Mouse (Mus musculus) heart, postnatal 14 days (tissue): ENCODE measurements around the gene Aldh1a7. TPM values are rescaled to one million over a fixed set of nuclear protein-coding genes. Genes with fewer than 3 reads are reported as not detected.

ENCODE experiments used
- DNase-seq, 2 experiments: peaks; one replicate each; pipeline ENCODE4 v3.0.0; 2021 to 2022
- intact Hi-C: fragments of 180-260 bp; cut with DNase I; formaldehyde crosslinking; loops from one replicate; pipeline ENCODE4 v1.15.1; 2025
- long read RNA-seq, 2 experiments: library from polyadenylated mRNA; stranded (forward); transcript quantifications; one replicate each; pipeline ENCODE4 v2.0.0; 2021
- total RNA-seq, 2 experiments: library from RNA; stranded (reverse); gene quantifications; 2 replicates each; pipeline ENCODE4 v1.2.3; 2021

Aldh1a7 gene
- total RNA-seq, result under 1 TPM; 0.27 to 0.79 TPM
- long read RNA-seq, experiment 1, result 0 reads
- long read RNA-seq, experiment 2, result 0 reads

DNA sequence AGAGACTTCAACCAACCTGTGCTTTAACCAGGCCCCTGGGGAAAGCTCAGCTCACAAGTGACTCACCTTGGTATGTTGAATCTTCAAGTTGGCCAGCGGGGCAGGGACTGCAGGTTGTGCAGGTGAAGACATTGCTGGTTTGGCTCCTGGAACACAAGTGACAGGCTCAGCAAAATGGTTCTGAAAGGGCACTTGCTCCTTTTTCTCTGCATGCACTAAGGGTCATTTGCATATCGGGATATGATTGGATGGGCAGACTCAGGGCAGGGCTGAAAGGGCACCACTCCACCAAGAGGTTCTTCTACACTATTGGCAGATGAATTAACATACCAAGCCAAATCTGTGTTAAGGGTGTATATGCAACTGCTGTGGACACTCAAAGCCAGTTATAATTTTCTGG lies at the start of gene Aldh1a7:
TSS of gene Aldh1a7 (minus strand) at position 182 of the 400 bp plus-strand sequence.
- DNase-seq, result no peak
- intact Hi-C loops, result loop anchor here (10.0 kb wide), 1 partner anchor 273 kb away; no protein-coding TSS in a partner anchor

- intact Hi-C loops, result no loop called here
- no peak for DNase-seq
These were observed 48.3 kb upstream of the Aldh1a7 start for GRCm38 (mm10) chr19:20775681-20776080.

GRCm38 (mm10) chr19:20773941-20774340 lies 46.6 kb upstream of the Aldh1a7 start:
- no peak for DNase-seq
- intact Hi-C loops, result no loop called here

DNA sequence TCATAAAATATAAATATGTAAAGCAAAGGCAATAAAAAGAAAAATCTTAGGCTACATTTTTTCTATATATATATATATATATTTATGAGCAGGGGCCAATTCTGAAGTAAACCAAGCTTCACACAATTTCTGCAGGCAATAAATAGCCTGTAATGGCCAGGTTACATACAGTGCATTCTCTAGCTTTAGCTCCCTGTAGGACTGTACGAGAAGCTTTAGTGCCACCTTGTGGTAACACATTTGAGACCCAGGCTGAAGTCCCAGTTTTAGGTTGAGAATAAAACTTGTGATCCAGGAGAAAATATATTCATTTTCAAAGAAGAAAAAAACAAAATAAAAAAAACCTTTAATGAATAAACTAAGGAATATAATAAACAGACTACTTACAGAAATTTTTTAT lies 36.9 kb upstream of the Aldh1a7 start:
- intact Hi-C loops, result loop anchor here (10.0 kb wide), 2 partner anchors 319 to 399 kb away; no protein-coding TSS in a partner anchor
- DNase-seq, result peak in 1 of 2 experiments; percentile 36

- DNase-seq, result no peak
- intact Hi-C loops, result loop anchor here (10.0 kb wide), 2 partner anchors 317 to 397 kb away; no protein-coding TSS in a partner anchor
These were observed 34.5 kb upstream of the Aldh1a7 start for GRCm38 (mm10) chr19:20761675-20762426.

- DNase-seq, result no peak
- intact Hi-C loops, result loop anchor here (10.0 kb wide), 2 partner anchors 316 to 396 kb away; no protein-coding TSS in a partner anchor
These were observed 33.8 kb upstream of the Aldh1a7 start for GRCm38 (mm10) chr19:20761119-20761518.

DNA sequence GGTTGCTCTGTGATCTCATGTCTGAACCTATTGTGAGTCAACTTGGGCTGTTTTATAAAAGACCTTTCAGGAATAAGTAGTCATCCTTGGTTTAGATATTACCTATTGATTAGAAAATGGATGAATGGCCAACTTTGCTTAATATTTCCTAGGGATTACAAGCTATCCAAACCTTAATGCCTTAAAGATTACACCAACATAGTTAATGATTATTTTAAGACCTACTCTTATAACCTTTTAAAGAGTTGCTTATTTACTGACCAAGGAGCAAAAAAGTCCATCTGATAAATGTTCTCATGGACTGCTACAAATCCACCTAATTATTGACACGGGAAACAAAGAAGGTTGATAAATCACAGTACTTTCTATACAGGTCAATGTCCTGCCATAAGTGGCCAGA lies 17.3 kb upstream of the Aldh1a7 start:
- DNase-seq, result no peak
- intact Hi-C loops, result no loop called here

DNA sequence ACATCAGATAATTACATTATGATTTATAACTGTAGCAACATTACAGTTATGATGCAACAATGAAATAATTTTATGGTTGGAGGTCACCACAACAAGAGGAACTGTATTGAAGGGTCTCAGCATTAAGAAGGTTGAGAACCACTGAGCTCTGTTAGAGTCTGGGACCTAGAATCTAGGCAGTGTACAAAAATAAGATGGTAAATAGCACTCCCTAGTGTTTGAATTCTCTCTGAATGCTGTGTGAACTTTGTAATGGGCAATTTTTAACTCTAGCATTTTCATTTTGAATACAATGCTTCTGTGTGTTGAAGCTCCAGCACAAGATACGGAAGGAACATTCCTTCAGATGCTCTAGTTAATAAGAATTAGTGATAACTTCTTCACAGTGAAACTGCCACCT lies 916 bp upstream of the Aldh1a7 start:
- intact Hi-C loops, result loop anchor here (10.0 kb wide), 1 partner anchor 273 kb away; no protein-coding TSS in a partner anchor
- DNase-seq, result no peak

- no peak for DNase-seq
- intact Hi-C loops, result loop anchor here (10.0 kb wide), 1 partner anchor 268 kb away; no protein-coding TSS in a partner anchor
These were observed 4.4 kb downstream of the Aldh1a7 start for GRCm38 (mm10) chr19:20722913-20723312.

DNA sequence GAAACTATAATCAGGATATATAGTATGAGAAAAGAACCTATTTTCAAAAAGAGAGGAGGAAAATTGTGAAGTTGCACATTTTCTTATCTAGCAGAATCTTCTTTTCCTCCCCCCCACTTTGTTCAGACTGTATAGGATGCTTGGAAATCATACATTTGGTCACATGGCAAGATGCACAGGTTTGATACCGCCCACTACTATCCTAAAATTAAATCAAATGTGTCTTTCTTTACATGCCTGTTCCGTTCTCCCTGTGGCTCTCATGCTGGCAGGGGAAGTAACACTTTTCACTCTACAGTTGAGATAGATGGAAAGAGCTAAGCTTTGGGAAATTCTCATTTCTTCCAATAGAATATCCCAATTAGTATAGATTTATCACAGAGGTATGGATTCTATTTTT lies 7.1 kb downstream of the Aldh1a7 start:
- no peak for DNase-seq
- intact Hi-C loops, result loop anchor here (10.0 kb wide), 1 partner anchor 265 kb away; no protein-coding TSS in a partner anchor

GRCm38 (mm10) chr19:20715617-20716016 lies 11.7 kb downstream of the Aldh1a7 start:
- intact Hi-C loops, result no loop called here
- DNase-seq, result no peak

- intact Hi-C loops, result no loop called here
These were observed 12.3 kb downstream of the Aldh1a7 start for GRCm38 (mm10) chr19:20715093-20715492.

GRCm38 (mm10) chr19:20714543-20714942 lies 12.8 kb downstream of the Aldh1a7 start:
- intact Hi-C loops, result no loop called here

More at GRCm38 (mm10) chr19:20715093-20715492, 12.3 kb downstream of the Aldh1a7 start:
- DNase-seq, result no peak

DNA sequence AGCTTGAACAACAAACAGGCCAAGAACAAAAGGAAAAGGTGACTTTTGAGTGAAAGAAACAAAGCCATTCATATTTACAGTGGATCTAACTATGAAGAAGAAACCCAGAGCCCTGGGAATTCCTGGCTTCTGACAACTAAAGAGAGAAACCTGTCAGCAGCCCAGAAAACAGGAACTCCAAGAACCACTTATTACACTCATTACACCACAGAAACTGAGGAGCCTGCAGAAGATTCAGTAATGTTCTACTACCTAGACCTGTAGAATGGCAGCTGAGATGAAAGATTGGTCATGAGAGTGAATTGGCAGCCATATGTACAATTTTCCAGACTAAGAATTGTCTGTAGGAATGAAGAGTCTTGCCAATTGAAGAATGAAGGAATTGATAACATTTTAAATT lies 20.2 kb downstream of the Aldh1a7 start:
- intact Hi-C loops, result no loop called here

More at GRCm38 (mm10) chr19:20714543-20714942, 12.8 kb downstream of the Aldh1a7 start:
- no peak for DNase-seq

GRCm38 (mm10) chr19:20706747-20707146 lies 20.6 kb downstream of the Aldh1a7 start:
- no peak for DNase-seq
- intact Hi-C loops, result no loop called here

More for the DNA sequence above, 20.2 kb downstream of the Aldh1a7 start:
- DNase-seq, result no peak

DNA sequence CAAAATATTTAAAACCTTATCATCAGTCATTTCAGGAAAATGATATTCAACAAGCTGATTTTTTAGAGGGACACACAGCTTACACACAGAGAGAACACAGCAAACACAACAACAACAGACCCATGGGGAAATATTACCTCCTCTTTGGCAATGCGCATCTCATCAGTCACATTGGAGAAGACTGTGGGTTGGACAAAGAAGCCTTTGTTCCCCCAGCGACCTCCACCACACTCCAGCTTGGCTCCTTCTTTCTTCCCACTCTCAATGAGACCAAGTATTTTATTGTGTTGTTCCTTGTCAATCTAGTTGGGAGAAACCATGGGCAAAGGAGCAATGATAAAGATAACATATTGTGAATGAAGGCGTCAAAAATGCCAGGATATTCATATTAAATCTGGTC lies 25.3 kb downstream of the Aldh1a7 start:
- intact Hi-C loops, result no loop called here
- no peak for DNase-seq

- no peak for DNase-seq
- intact Hi-C loops, result no loop called here
These were observed 49.5 kb downstream of the Aldh1a7 start for GRCm38 (mm10) chr19:20677697-20678355.

DNA sequence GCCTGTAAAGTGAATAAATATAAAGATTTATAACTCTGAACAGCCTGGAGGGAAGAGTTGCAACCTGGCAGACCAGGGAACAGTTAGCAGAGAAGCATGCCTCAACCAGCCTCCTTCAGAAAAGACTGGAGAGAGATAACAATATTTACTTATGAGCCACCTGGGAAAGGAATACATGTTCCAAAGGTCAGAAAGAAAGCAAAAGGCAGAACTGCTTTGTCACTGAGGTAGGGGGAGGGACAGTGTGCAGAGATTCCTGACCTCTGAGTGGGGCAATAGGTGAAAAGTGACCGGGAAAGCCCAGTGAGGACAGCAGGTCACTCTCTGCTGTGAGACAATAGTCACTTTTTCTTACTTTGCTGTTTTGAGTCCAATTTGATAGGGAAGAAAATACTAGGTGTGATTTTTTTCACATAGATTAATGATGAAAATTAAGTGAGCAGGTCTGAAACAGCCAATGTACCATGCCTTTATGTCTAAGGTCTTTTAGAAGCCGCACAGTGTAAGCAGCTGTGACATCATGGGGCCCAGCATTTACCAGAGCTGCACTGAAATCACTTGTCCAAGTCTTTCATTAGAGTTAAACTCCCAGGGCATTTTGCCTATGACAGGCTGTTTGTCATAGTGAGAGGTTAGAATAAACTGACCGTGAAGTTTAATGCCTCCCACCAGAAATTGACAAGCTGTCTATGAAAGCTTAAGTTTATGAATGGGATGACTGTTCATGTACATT lies 73.1 kb downstream of the Aldh1a7 start:
- no peak for DNase-seq
- intact Hi-C loops, result no loop called here

DNA sequence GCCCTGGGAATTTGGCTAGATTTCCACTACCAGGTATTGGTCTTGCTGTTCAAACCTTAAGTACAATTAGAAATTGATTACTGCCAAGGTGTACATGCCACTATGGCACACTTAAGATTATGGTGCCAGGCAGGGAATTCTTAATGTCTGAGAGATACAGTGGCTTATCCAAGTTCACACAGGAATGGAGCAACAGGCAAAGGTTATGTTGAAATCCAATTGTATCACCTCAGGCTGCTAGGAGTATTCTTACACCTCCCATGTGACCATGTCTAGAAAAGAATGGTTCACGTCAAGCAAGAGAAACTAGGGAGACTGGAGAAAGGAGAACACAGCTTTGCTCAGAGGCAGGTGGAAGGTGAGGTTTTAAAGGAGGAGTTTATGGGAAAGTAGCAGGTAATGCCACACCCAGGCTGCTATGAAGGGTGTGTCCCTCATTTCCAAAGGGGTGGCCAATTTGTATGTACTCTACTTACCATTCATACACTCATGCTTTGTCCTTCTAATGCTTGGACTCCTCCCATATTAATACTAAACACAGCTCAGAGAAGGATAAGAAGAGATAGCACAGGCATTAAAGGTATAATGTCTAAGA lies 74.2 kb downstream of the Aldh1a7 start:
- DNase-seq, result no peak
- intact Hi-C loops, result no loop called here

DNA sequence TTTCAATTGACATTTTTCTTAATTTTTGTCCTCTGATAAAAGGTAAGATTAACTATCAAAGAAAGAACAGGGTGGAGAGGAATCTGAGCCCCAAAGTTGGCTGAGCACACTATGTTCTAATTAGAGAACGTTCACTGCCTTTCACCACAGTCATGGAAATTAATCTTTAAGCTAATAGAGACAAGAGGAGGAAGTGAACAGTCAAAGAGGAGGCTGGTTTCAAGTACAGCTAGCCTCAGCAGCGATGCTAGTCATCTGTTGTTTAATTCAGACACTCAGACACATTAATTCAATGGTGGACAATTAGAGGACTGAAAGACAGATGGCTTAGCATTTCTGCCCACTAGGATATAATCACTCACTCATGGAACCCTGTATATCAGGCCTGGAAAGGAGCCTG lies 77.4 kb downstream of the Aldh1a7 start:
- no peak for DNase-seq
- intact Hi-C loops, result no loop called here
